Mouse (Mus musculus): ENCODE measurements at regions not wholly inside any gene's neighbourhood (a gene's known extent, or its start where the extent isn't known, plus 50 kb on each side); places are given as distances from the start of the nearest gene placed in this dataset.

GRCm38 (mm10) chr9:74049776-74050175 lies 60.4 kb upstream of the Wdr72 start:
- no peak for TF ChIP-seq CHD2 (IDR thresholded peaks at IDR 0.05; ENCODE audit: low read depth, low read length)
- no peak for TF ChIP-seq MAFK (IDR thresholded peaks at IDR 0.05; ENCODE audit: insufficient read depth, low read depth, low read length)
